Mouse (Mus musculus) midbrain, embryonic 15.5 days (tissue): ENCODE data around the gene Gcfc2. TPM values are rescaled to one million over a fixed set of nuclear protein-coding genes. Genes with fewer than 3 reads are reported as not detected.

Experiments
- ATAC-seq: fragments of 200-750 bp; cut with Nextera tagmentation; replicated peaks from 2 replicates; pipeline ENCODE4 v1.8.0; 2017; ENCODE audit warnings: moderate TSS enrichment
- H3K27ac ChIP-seq: fragments of 300-500 bp; sonication (generic); 2 replicates; pipeline ENCODE4 v1.5.1; 2015; ENCODE audit warnings: mild to moderate bottlenecking, inconsistent platforms
- H3K27me3 ChIP-seq: fragments of 300-500 bp; sonication (generic); replicated peaks from 2 replicates; pipeline ENCODE4 v1.6.1; 2015; ENCODE audit warnings: inconsistent platforms
- H3K36me3 ChIP-seq: fragments of 300-500 bp; sonication (generic); replicated peaks from 2 replicates; pipeline ENCODE4 v1.6.1; 2015; ENCODE audit warnings: inconsistent platforms
- H3K4me1 ChIP-seq: fragments of 300-500 bp; sonication (generic); 2 replicates; pipeline ENCODE4 v1.6.1; 2015; ENCODE audit warnings: inconsistent platforms
- H3K4me2 ChIP-seq: fragments of 300-500 bp; sonication (generic); 2 replicates; pipeline ENCODE4 v1.6.1; 2015; ENCODE audit warnings: inconsistent platforms, mild to moderate bottlenecking, moderate library complexity
- H3K4me3 ChIP-seq: fragments of 300-500 bp; sonication (generic); 2 replicates; pipeline ENCODE4 v1.5.1; 2015; ENCODE audit warnings: mild to moderate bottlenecking, inconsistent platforms
- H3K9ac ChIP-seq: fragments of 300-500 bp; sonication (generic); 2 replicates; pipeline ENCODE4 v1.6.1; 2015; ENCODE audit warnings: mild to moderate bottlenecking, inconsistent platforms
- H3K9me3 ChIP-seq: fragments of 300-500 bp; sonication (generic); 2 replicates; pipeline ENCODE4 v1.6.1; 2016; ENCODE audit warnings: inconsistent platforms
- WGBS: fragments of 180-500 bp; shearing (Covaris S2); methylation state at CpG from one replicate; pipeline ENCODE4 v1.1.7; 2015; ENCODE audit warnings: mixed read lengths; 5-methylcytosine and 5-hydroxymethylcytosine counted together
- polyA plus RNA-seq: library from polyadenylated mRNA; unstranded; fragments of >200 nt; fragmentation: Nextera tagmentation; extraction: Ambion mirVana; gene quantifications from 2 replicates; pipeline ENCODE4 v1.2.1, GENCODE M21; 2015

The Gcfc2 gene
- polyA plus RNA-seq = 6.3 and 9.2 TPM in 2 replicates

- Histone ChIP-seq H3K4me1 (peaks cover 15% of the 10 kb centered on the region), H3K9ac (peak within 1 kb of the TSS; percentile 86), H3K36me3 (peaks cover 11% of the 10 kb centered on the region; the same call in 1 of the 2 replicates), H3K27me3 (no peaks in the 10 kb centered on the region), H3K4me3 (peak within 1 kb of the TSS; percentile 75), H3K27ac (peak within 1 kb of the TSS; percentile 72), H3K4me2 (peak within 1 kb of the TSS; percentile 53), H3K9me3 (no peaks in the 10 kb centered on the region)
- peak; percentile 97 for ATAC-seq
- under 1% methylated on average over 56 of the region's 56 CpGs for WGBS
Measured at GRCm38 (mm10) chr6:81923523-81924142, at the start of gene Gcfc2. Gcfc2 (plus strand) TSS chr6:81923669.

- Histone ChIP-seq H3K9ac (no peak overlapping the region), H3K27ac (no peak overlapping the region), H3K4me1 (no peaks in the 10 kb centered on the region), H3K9me3 (no peaks in the 10 kb centered on the region), H3K4me3 (no peak overlapping the region), H3K36me3 (no peaks in the 10 kb centered on the region), H3K27me3 (no peaks in the 10 kb centered on the region), H3K4me2 (no peak overlapping the region)
- 61% methylated on average over 3 of the region's 3 CpGs for WGBS
- no peak for ATAC-seq
Measured at GRCm38 (mm10) chr6:81895678-81896230, 27.7 kb upstream of the Gcfc2 start.

GRCm38 (mm10) chr6:81910302-81910855 lies 13.1 kb upstream of the Gcfc2 start:
- H3K4me3 ChIP-seq = no peak overlapping the region
- 92% methylated on average over 25 of the region's 25 CpGs for WGBS
- H3K9ac ChIP-seq = no peak overlapping the region
- no peak overlapping the region for H3K4me2 ChIP-seq
- ATAC-seq = no peak
- no peaks in the 10 kb centered on the region for H3K9me3 ChIP-seq
- no peak overlapping the region for H3K27ac ChIP-seq
- no peaks in the 10 kb centered on the region for H3K27me3 ChIP-seq
- H3K36me3 ChIP-seq = no peaks in the 10 kb centered on the region
- no peaks in the 10 kb centered on the region for H3K4me1 ChIP-seq

- H3K27ac ChIP-seq = no peak overlapping the region
- no peak overlapping the region for H3K9ac ChIP-seq
- H3K4me3 ChIP-seq = no peak overlapping the region
- ATAC-seq = no peak
- no peak overlapping the region for H3K4me2 ChIP-seq
- H3K27me3 ChIP-seq = no peaks in the 10 kb centered on the region
- no peaks in the 10 kb centered on the region for H3K4me1 ChIP-seq
- 95% methylated on average over 5 of the region's 5 CpGs for WGBS
- no peaks in the 10 kb centered on the region for H3K36me3 ChIP-seq
- no peaks in the 10 kb centered on the region for H3K9me3 ChIP-seq
Measured at GRCm38 (mm10) chr6:81911244-81911643, 12.2 kb upstream of the Gcfc2 start.

GRCm38 (mm10) chr6:81911713-81912112 lies 11.8 kb upstream of the Gcfc2 start:
- H3K9me3 ChIP-seq = no peaks in the 10 kb centered on the region
- no peak overlapping the region for H3K4me2 ChIP-seq
- no peak for ATAC-seq
- no peaks in the 10 kb centered on the region for H3K36me3 ChIP-seq
- no peak overlapping the region for H3K4me3 ChIP-seq
- no peak overlapping the region for H3K27ac ChIP-seq
- no peaks in the 10 kb centered on the region for H3K4me1 ChIP-seq
- 90% methylated on average over 4 of the region's 4 CpGs for WGBS
- no peaks in the 10 kb centered on the region for H3K27me3 ChIP-seq
- H3K9ac ChIP-seq = no peak overlapping the region

GRCm38 (mm10) chr6:81912177-81912576 lies 11.3 kb upstream of the Gcfc2 start:
- WGBS = 81% methylated on average over 3 of the region's 3 CpGs
- ATAC-seq = no peak
- no peak overlapping the region for H3K4me3 ChIP-seq
- H3K4me1 ChIP-seq = no peaks in the 10 kb centered on the region
- no peaks in the 10 kb centered on the region for H3K36me3 ChIP-seq
- H3K9me3 ChIP-seq = no peaks in the 10 kb centered on the region
- H3K27me3 ChIP-seq = no peaks in the 10 kb centered on the region
- no peak overlapping the region for H3K27ac ChIP-seq
- no peak overlapping the region for H3K4me2 ChIP-seq
- H3K9ac ChIP-seq = no peak overlapping the region

GRCm38 (mm10) chr6:81924304-81924703 lies 835 bp downstream of the Gcfc2 start:
- H3K9me3 ChIP-seq = no peaks in the 10 kb centered on the region
- peak overlapping the region; percentile 86 for H3K9ac ChIP-seq
- peaks cover 15% of the 10 kb centered on the region for H3K4me1 ChIP-seq
- peak overlapping the region; percentile 53 for H3K4me2 ChIP-seq
- no peaks in the 10 kb centered on the region for H3K27me3 ChIP-seq
- 11% methylated on average over 5 of the region's 5 CpGs for WGBS
- ATAC-seq = peak; percentile 67
- no peak overlapping the region for H3K27ac ChIP-seq
- peak overlapping the region; percentile 75 for H3K4me3 ChIP-seq
- peaks cover 11% of the 10 kb centered on the region; the same call in 1 of the 2 replicates for H3K36me3 ChIP-seq

GRCm38 (mm10) chr6:81929402-81929801 lies 5.9 kb downstream of the Gcfc2 start:
- Histone ChIP-seq H3K9me3 (no peaks in the 10 kb centered on the region), H3K9ac (no peak overlapping the region), H3K36me3 (peaks cover 42% of the 10 kb centered on the region), H3K27ac (no peak overlapping the region), H3K27me3 (no peaks in the 10 kb centered on the region), H3K4me1 (peaks cover 10% of the 10 kb centered on the region), H3K4me2 (no peak overlapping the region), H3K4me3 (no peak overlapping the region)
- ATAC-seq = no peak
- WGBS = 90% methylated on average over 4 of the region's 4 CpGs

GRCm38 (mm10) chr6:81933281-81933680 lies 9.8 kb downstream of the Gcfc2 start:
- peaks cover 38% of the 10 kb centered on the region for H3K36me3 ChIP-seq
- H3K27ac ChIP-seq = no peak overlapping the region
- no peaks in the 10 kb centered on the region for H3K4me1 ChIP-seq
- no peak overlapping the region for H3K9ac ChIP-seq
- H3K4me2 ChIP-seq = no peak overlapping the region
- no peaks in the 10 kb centered on the region for H3K27me3 ChIP-seq
- no peak for ATAC-seq
- H3K9me3 ChIP-seq = no peaks in the 10 kb centered on the region
- H3K4me3 ChIP-seq = no peak overlapping the region
- WGBS = 97% methylated on average over 3 of the region's 3 CpGs

GRCm38 (mm10) chr6:81941718-81942117 lies 18.2 kb downstream of the Gcfc2 start:
- Histone ChIP-seq H3K27me3 (no peaks in the 10 kb centered on the region), H3K9ac (no peak overlapping the region), H3K4me1 (no peaks in the 10 kb centered on the region), H3K27ac (no peak overlapping the region), H3K9me3 (no peaks in the 10 kb centered on the region), H3K36me3 (peaks cover 22% of the 10 kb centered on the region; the same call in 1 of the 2 replicates), H3K4me2 (no peak overlapping the region), H3K4me3 (no peak overlapping the region)
- ATAC-seq = no peak
- 94% methylated on average over 5 of the region's 5 CpGs for WGBS

- H3K4me2 ChIP-seq = no peak overlapping the region
- H3K9ac ChIP-seq = no peak overlapping the region
- H3K27me3 ChIP-seq = no peaks in the 10 kb centered on the region
- H3K4me3 ChIP-seq = no peak overlapping the region
- H3K36me3 ChIP-seq = peaks cover 22% of the 10 kb centered on the region; the same call in 1 of the 2 replicates
- H3K4me1 ChIP-seq = no peaks in the 10 kb centered on the region
- no peaks in the 10 kb centered on the region for H3K9me3 ChIP-seq
- WGBS = 91% methylated on average over 2 of the region's 2 CpGs
- no peak overlapping the region for H3K27ac ChIP-seq
- ATAC-seq = no peak
Measured at GRCm38 (mm10) chr6:81943281-81943680, 19.8 kb downstream of the Gcfc2 start.

- Histone ChIP-seq H3K4me2 (no peak overlapping the region), H3K36me3 (peaks cover 29% of the 10 kb centered on the region), H3K4me1 (no peaks in the 10 kb centered on the region)
Measured at GRCm38 (mm10) chr6:81944432-81944831, 21.0 kb downstream of the Gcfc2 start.

GRCm38 (mm10) chr6:81946906-81947305 lies 23.4 kb downstream of the Gcfc2 start:
- Histone ChIP-seq H3K9ac (no peak overlapping the region), H3K27ac (no peak overlapping the region), H3K27me3 (no peaks in the 10 kb centered on the region), H3K9me3 (no peaks in the 10 kb centered on the region), H3K4me2 (no peak overlapping the region), H3K4me1 (no peaks in the 10 kb centered on the region), H3K4me3 (no peak overlapping the region), H3K36me3 (peaks cover 30% of the 10 kb centered on the region)
- no peak for ATAC-seq
- 97% methylated on average over 6 of the region's 6 CpGs for WGBS

More at GRCm38 (mm10) chr6:81944432-81944831, 21.0 kb downstream of the Gcfc2 start:
- ATAC-seq = no peak
- no peak overlapping the region for H3K4me3 ChIP-seq
- no peak overlapping the region for H3K27ac ChIP-seq
- H3K9me3 ChIP-seq = no peaks in the 10 kb centered on the region
- 92% methylated on average over 3 of the region's 3 CpGs for WGBS
- H3K27me3 ChIP-seq = no peaks in the 10 kb centered on the region
- H3K9ac ChIP-seq = no peak overlapping the region
